Mouse (Mus musculus) MEL-GATA-1-ER (cell line): ENCODE results near the gene Agap1.

Source experiments
- DNase-seq: peaks from one replicate; pipeline ENCODE4 v3.0.0-alpha.2; 2012; ENCODE audit warnings: low read depth; ENCODE audit errors: extremely low read depth

Agap1 gene

GRCm38 (mm10) chr1:89895801-89896200 lies 441.2 kb downstream of the Agap1 start:
- DNase-seq, result no peak

- DNase-seq, result no peak
Measured at GRCm38 (mm10) chr1:89899036-89899435, 444.4 kb downstream of the Agap1 start.

DNA sequence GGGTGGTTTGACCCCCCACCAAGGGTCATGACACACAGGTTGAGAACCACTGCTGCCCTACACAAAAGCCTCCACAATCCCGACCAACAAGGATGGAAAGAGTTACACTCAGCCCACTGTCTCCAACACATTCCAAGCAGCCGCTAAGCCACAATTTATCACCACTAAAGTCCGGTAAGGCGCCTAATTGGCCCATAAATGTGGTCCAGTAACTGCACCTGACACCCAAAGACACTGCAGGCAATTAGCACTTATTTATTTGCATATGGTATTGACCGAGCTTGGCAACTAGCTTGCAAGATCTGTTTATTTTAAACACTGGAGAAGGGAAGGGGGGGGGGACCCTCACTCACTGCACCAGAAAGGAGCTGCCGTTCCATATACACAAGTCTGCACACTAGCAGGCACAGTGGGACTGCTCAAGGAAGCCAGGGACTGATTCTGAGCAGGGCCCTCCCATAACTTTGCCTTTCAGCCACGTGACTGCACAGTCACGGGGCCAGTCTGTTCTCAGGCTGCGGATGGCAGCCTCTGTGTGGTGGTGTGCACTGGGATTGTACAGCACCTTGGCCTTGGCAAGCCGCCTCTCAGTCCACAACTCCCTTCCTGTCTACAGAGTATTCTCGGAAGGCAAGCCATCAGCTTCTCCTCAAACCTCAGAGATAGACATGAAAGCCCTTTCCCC lies 445.3 kb downstream of the Agap1 start:
- DNase-seq, result no peak

GRCm38 (mm10) chr1:89901381-89901780 lies 446.8 kb downstream of the Agap1 start:
- no peak for DNase-seq

DNA sequence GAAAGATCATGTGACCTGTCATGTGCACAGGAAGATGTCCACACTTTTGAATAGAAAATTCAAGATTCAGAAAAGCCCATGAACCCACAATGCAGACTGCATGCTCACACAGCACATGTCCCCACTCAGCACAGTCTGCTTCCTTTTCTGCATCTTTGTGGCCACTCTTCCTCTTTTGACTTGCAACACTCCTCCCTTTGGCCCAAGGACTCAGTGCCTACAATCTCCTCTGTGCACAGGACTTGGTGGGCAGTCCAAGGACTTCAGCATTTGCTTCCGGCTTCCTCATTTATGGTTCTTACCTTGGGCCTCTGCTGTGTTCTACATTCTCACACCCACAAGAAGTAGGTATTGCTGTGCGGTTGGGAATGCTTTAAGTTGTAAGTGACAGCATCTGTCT lies 447.6 kb downstream of the Agap1 start:
- no peak for DNase-seq

- no peak for DNase-seq
Measured at GRCm38 (mm10) chr1:89902641-89903040, 448.0 kb downstream of the Agap1 start.

- no peak for DNase-seq
Measured at GRCm38 (mm10) chr1:89909796-89910195, 455.2 kb downstream of the Agap1 start.

DNA sequence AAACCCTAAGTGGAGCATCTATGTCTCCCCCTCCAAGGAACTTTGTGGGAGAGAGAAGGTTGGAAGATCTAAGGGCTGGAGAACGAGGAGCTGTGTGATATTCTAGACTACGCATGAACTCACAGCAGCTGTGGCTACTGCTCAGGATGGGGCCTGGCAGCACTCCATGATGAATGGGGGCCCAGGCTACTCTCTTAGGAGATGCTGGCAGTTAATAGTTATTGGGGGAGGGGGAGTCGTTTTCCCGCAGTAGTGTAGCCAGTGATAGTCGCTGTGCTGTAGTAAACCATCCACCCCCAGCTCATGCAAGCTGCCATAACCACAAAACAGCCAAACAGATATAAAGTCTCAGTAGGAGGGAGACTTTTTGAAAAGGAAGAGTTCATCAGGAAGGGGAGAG lies 457.8 kb downstream of the Agap1 start:
- DNase-seq, result no peak

- DNase-seq, result no peak
Measured at GRCm38 (mm10) chr1:89913611-89914010, 459.0 kb downstream of the Agap1 start.

- no peak for DNase-seq
Measured at GRCm38 (mm10) chr1:89918111-89918510, 463.5 kb downstream of the Agap1 start.

GRCm38 (mm10) chr1:89919206-89919605 lies 464.6 kb downstream of the Agap1 start:
- DNase-seq, result no peak

GRCm38 (mm10) chr1:89921806-89922205 lies 467.2 kb downstream of the Agap1 start:
- DNase-seq, result no peak

- DNase-seq, result no peak
Measured at GRCm38 (mm10) chr1:89922282-89922681, 467.7 kb downstream of the Agap1 start.

DNA sequence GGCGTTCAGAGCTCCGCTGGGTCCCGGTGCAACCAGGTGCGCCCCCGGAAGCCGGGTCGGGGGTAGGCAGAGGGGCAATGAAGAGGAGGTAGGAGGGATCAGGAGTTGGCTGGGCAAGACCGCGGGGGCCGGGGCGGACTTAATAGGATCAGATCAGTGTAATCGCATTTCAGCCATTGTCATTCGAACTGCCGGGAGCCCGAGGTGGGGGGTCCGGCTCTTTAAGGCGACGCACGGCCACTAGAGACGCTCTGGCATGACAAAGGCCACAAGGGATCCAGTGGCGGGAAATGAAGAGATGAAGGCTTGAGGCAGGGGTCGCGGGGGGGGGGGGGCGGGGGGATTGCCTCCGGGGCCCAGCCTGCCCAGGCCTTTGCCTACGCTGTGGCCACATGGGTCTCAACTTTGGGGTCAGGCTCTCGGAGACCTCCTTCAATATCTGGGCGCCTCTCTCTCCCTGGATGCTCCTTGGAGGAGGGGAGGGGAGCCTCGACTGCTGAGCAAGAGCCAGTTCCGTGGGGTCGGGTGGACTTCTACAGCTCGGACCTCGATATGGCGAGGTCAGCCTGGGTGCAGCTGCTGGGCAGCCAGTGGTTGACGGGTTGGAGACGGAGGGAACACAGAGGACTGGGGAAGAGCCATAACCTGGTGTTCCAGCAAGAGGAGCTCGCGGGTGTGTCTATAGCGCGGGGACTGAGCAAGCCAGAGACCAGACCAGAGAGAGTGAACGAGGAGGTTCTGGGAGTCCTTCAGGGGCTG lies 468.5 kb downstream of the Agap1 start:
- no peak for DNase-seq

DNA sequence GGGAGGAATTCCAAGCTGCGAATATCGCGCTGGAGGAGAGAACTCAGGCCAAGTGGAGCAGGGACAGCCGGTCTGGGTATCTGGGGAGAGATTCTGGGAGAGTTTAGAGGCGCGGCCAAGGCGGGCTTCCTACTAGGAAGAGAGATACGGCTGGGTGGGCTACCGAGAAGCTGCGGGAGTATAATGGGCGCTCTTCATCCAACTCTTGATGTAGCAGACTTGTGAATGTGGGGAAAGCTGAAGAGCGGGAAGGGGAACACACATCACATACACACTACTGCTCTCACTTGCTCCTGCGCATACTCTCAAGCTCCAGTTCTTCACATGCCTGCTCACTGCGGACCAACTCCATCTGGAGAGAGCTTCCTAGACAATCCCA lies 469.0 kb downstream of the Agap1 start:
- no peak for DNase-seq

- no peak for DNase-seq
Measured at GRCm38 (mm10) chr1:89925501-89926190, 471.0 kb downstream of the Agap1 start.

GRCm38 (mm10) chr1:89926583-89927060 lies 472.0 kb downstream of the Agap1 start:
- no peak for DNase-seq

GRCm38 (mm10) chr1:89927061-89927661 lies 472.6 kb downstream of the Agap1 start:
- DNase-seq, result no peak

DNA sequence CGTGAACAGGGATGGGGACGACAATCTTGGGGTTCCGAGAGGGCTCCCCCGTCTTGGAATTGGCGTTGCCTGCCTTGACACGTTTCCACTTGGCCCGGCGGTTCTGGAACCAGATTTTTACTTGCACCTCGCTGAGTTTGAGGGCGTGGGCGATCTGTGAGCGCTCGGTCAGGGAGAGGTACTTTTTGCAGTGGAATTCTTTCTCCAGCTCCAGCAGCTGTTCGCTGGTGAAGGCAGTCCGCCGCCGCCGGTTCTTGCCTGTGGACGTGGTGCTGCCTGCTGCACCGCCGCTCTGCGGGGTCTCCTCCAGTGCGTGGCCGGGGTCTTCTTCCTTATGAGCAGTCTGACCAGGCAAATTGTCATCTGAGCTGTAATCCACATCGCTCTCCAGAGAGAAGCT lies 474.1 kb downstream of the Agap1 start:
- no peak for DNase-seq

DNA sequence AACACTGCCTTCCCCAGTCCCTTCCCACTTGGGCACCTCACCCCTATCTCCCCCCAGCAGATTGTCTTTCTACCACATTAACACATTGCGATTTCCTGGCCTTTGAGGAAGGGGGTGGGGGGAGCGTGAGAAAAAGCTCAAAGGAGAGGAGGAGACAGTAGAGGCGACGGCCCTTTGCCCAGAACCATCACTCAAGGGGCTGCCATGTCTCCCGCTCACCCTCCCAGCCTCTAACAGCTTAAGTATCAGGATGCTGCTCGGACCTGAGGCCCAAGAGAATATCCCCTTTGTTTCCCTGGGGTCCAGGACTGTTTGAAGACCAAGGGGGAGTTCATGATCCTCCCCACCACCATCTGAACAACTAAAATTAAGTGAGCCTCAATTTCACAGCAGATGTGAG lies 474.6 kb downstream of the Agap1 start:
- DNase-seq, result no peak

DNA sequence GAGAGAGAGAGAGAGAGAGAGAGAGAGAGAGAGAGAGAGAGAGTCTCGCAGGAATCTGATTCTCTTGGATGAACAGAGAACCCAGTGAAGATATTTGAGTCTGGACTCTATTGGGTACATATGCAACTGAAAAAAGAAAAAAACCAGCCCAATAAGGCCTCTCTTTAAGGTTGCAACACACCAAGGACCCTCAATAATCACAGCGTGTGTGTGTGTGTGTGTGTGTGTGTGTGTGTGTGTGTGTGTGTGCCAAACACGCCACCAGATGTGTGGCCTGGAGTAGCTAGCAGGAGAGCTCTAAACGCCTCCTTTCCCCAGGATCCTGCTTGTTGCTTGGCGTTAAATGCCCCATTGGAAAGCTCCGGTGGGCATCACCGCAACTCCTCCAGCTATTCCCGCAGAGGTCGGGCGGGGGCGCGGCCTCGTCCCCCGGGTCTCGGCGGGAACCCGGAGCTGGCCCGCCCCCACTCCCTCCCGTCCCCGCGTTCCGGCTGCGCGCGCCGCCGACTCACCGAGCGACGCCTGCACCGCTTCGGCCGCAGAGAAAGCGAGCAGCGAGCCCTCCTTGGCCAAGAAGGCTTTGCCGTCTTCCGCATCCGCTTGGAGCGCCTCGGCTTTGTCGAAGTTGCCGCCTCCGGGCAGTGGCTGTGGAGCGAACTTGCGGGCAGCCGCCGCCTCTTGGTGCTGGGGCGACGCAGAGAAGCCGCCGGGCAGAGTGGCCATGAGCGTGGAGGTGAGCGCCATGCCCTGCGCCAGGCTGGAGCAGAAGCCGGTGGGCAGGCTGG lies 475.3 kb downstream of the Agap1 start:
- DNase-seq, result no peak
